Mouse (Mus musculus) hindbrain, embryonic 11.5 days (tissue): Measurements from ENCODE around the gene S100b. TPM values are rescaled to one million over a fixed set of nuclear protein-coding genes. Genes with fewer than 3 reads are reported as not detected.

ENCODE experiments used
- ATAC-seq: fragments of 200-750 bp; cut with Nextera tagmentation; 2 replicates; pipeline ENCODE4 v1.8.0; 2017; ENCODE audit warnings: mild to moderate bottlenecking, moderate TSS enrichment, moderate library complexity; ENCODE audit not compliant: low FRiP score
- DNase-seq: peaks from one replicate; pipeline ENCODE4 v3.0.0-alpha.2; 2015; ENCODE audit warnings: low spot score
- H3K27ac ChIP-seq: fragments of 300-500 bp; sonication (generic); 2 replicates; pipeline ENCODE4 v1.5.1; 2014; ENCODE audit warnings: mild to moderate bottlenecking, low read depth, low read length
- H3K27me3 ChIP-seq: fragments of 300-500 bp; sonication (generic); 2 replicates; pipeline ENCODE4 v1.6.1; 2014; ENCODE audit warnings: mild to moderate bottlenecking, low read length, moderate library complexity, mixed read lengths; ENCODE audit not compliant: control insufficient read depth, insufficient read depth
- H3K36me3 ChIP-seq: fragments of 300-500 bp; sonication (generic); 2 replicates; pipeline ENCODE4 v1.6.1; 2014; ENCODE audit warnings: mild to moderate bottlenecking, low read length, moderate library complexity, mixed read lengths; ENCODE audit not compliant: control insufficient read depth, insufficient read depth
- H3K4me1 ChIP-seq: fragments of 300-500 bp; sonication (generic); replicated peaks from 2 replicates; pipeline ENCODE4 v1.6.1; 2014; ENCODE audit warnings: low read length, mixed read lengths; ENCODE audit not compliant: control insufficient read depth, insufficient read depth
- H3K4me2 ChIP-seq: fragments of 300-500 bp; sonication (generic); replicated peaks from 2 replicates; pipeline ENCODE4 v1.6.1; 2014; ENCODE audit warnings: mild to moderate bottlenecking, low read depth, low read length
- H3K4me3 ChIP-seq: fragments of 300-500 bp; sonication (generic); 2 replicates; pipeline ENCODE4 v1.5.1; 2014; ENCODE audit warnings: low read depth, low read length
- H3K9ac ChIP-seq: fragments of 300-500 bp; sonication (generic); 2 replicates; pipeline ENCODE4 v1.6.1; 2014; ENCODE audit warnings: low read depth, low read length
- H3K9me3 ChIP-seq: fragments of 300-500 bp; sonication (generic); 2 replicates; pipeline ENCODE4 v1.6.1; 2016; ENCODE audit warnings: low read length; ENCODE audit not compliant: control insufficient read depth
- WGBS: fragments of 180-500 bp; shearing (Covaris S2); extraction: QIAGEN DNeasy Blood & Tissue Kit; methylation state at CpG from one replicate; pipeline ENCODE4 v1.1.7; 2014; 5-methylcytosine and 5-hydroxymethylcytosine counted together
- polyA plus RNA-seq: library from polyadenylated mRNA; unstranded; fragments of >200 nt; fragmentation: Nextera tagmentation; extraction: Ambion mirVana; gene quantifications from 2 replicates; pipeline ENCODE4 v1.2.1, GENCODE M21; 2014

S100b gene
- 0.42 and 0.45 TPM in 2 replicates for polyA plus RNA-seq

- Histone ChIP-seq H3K4me3 (no peak within 1 kb of the TSS), H3K36me3 (no peaks in the 10 kb centered on the region), H3K4me2 (no peak within 1 kb of the TSS), H3K4me1 (no peaks in the 10 kb centered on the region), H3K9me3 (no peaks in the 10 kb centered on the region), H3K9ac (no peak within 1 kb of the TSS), H3K27ac (no peak within 1 kb of the TSS), H3K27me3 (no peaks in the 10 kb centered on the region)
- 72% methylated on average over 4 of the region's 4 CpGs for WGBS
- DNase-seq (no peak), ATAC-seq (no peak)
These were observed at the start of gene S100b for GRCm38 (mm10) chr10:76253536-76253935. S100b (plus strand) TSS chr10:76253853.

GRCm38 (mm10) chr10:76207262-76207796, 46.3 kb upstream of the S100b start:
- WGBS, result 94% methylated on average over 13 of the region's 13 CpGs
- no peak for DNase-seq
- H3K9ac ChIP-seq, result no peak overlapping the region
- H3K36me3 ChIP-seq, result peaks cover 4% of the 10 kb centered on the region; the same call in 1 of the 2 replicates
- H3K4me1 ChIP-seq, result no peaks in the 10 kb centered on the region
- H3K27ac ChIP-seq, result no peak overlapping the region
- H3K27me3 ChIP-seq, result no peaks in the 10 kb centered on the region
- no peaks in the 10 kb centered on the region for H3K9me3 ChIP-seq
- H3K4me3 ChIP-seq, result no peak overlapping the region
- no peak overlapping the region for H3K4me2 ChIP-seq
- ATAC-seq, result no peak

- Histone ChIP-seq H3K4me3 (no peak overlapping the region), H3K4me1 (no peaks in the 10 kb centered on the region), H3K9me3 (no peaks in the 10 kb centered on the region), H3K4me2 (no peak overlapping the region), H3K36me3 (peaks cover 7% of the 10 kb centered on the region; the same call in 1 of the 2 replicates), H3K27me3 (no peaks in the 10 kb centered on the region), H3K9ac (no peak overlapping the region), H3K27ac (no peak overlapping the region)
- ATAC-seq, result no peak
- no peak for DNase-seq
- WGBS, result 90% methylated on average over 8 of the region's 8 CpGs
These were observed 44.4 kb upstream of the S100b start for GRCm38 (mm10) chr10:76209241-76209640.

- Histone ChIP-seq H3K4me3 (no peak overlapping the region), H3K36me3 (peaks cover 17% of the 10 kb centered on the region; the same call in 1 of the 2 replicates), H3K27me3 (no peaks in the 10 kb centered on the region), H3K27ac (no peak overlapping the region), H3K9ac (no peak overlapping the region), H3K4me2 (no peak overlapping the region), H3K4me1 (no peaks in the 10 kb centered on the region), H3K9me3 (peaks cover 3% of the 10 kb centered on the region; the same call in 1 of the 2 replicates)
- DNase-seq (no peak), ATAC-seq (no peak)
- 97% methylated on average over 7 of the region's 7 CpGs for WGBS
These were observed 42.8 kb upstream of the S100b start for GRCm38 (mm10) chr10:76210806-76211205.

GRCm38 (mm10) chr10:76212121-76212520, 41.5 kb upstream of the S100b start:
- no peak overlapping the region for H3K4me2 ChIP-seq
- 92% methylated on average over 6 of the region's 6 CpGs for WGBS
- no peak overlapping the region for H3K4me3 ChIP-seq
- no peak for ATAC-seq
- H3K36me3 ChIP-seq, result peaks cover 20% of the 10 kb centered on the region; the same call in 1 of the 2 replicates
- no peak overlapping the region for H3K9ac ChIP-seq
- no peak for DNase-seq
- H3K27ac ChIP-seq, result no peak overlapping the region
- H3K27me3 ChIP-seq, result no peaks in the 10 kb centered on the region
- H3K4me1 ChIP-seq, result no peaks in the 10 kb centered on the region
- H3K9me3 ChIP-seq, result peaks cover 3% of the 10 kb centered on the region; the same call in 1 of the 2 replicates

- H3K4me3 ChIP-seq, result no peak overlapping the region
- H3K27me3 ChIP-seq, result no peaks in the 10 kb centered on the region
- no peak overlapping the region for H3K27ac ChIP-seq
- no peak overlapping the region for H3K4me2 ChIP-seq
- WGBS, result 89% methylated on average over 4 of the region's 4 CpGs
- H3K9me3 ChIP-seq, result peaks cover 3% of the 10 kb centered on the region; the same call in 1 of the 2 replicates
- no peaks in the 10 kb centered on the region for H3K4me1 ChIP-seq
- peaks cover 16% of the 10 kb centered on the region; the same call in 1 of the 2 replicates for H3K36me3 ChIP-seq
- ATAC-seq (no peak), DNase-seq (no peak)
- H3K9ac ChIP-seq, result no peak overlapping the region
These were observed 39.5 kb upstream of the S100b start for GRCm38 (mm10) chr10:76214161-76214560.

- H3K36me3 ChIP-seq, result peaks cover 16% of the 10 kb centered on the region; the same call in 1 of the 2 replicates
These were observed 36.6 kb upstream of the S100b start for GRCm38 (mm10) chr10:76217056-76217455.

GRCm38 (mm10) chr10:76218240-76218639, 35.4 kb upstream of the S100b start:
- peaks cover 16% of the 10 kb centered on the region; the same call in 1 of the 2 replicates for H3K36me3 ChIP-seq
- ATAC-seq (no peak), DNase-seq (no peak)
- H3K27ac ChIP-seq, result no peak overlapping the region
- no peaks in the 10 kb centered on the region for H3K4me1 ChIP-seq
- H3K9ac ChIP-seq, result no peak overlapping the region
- H3K27me3 ChIP-seq, result no peaks in the 10 kb centered on the region
- H3K9me3 ChIP-seq, result peaks cover 3% of the 10 kb centered on the region; the same call in 1 of the 2 replicates
- 82% methylated on average over 9 of the region's 9 CpGs for WGBS
- no peak overlapping the region for H3K4me2 ChIP-seq
- H3K4me3 ChIP-seq, result no peak overlapping the region

More at GRCm38 (mm10) chr10:76217056-76217455, 36.6 kb upstream of the S100b start:
- no peak overlapping the region for H3K4me3 ChIP-seq
- DNase-seq (no peak), ATAC-seq (no peak)
- H3K4me2 ChIP-seq, result no peak overlapping the region
- no peak overlapping the region for H3K27ac ChIP-seq
- peaks cover 3% of the 10 kb centered on the region; the same call in 1 of the 2 replicates for H3K9me3 ChIP-seq
- H3K9ac ChIP-seq, result no peak overlapping the region
- no peaks in the 10 kb centered on the region for H3K4me1 ChIP-seq
- 97% methylated on average over 17 of the region's 17 CpGs for WGBS
- no peaks in the 10 kb centered on the region for H3K27me3 ChIP-seq

- 91% methylated on average over 11 of the region's 11 CpGs for WGBS
- no peak for DNase-seq
- H3K27ac ChIP-seq, result no peak overlapping the region
These were observed 27.7 kb upstream of the S100b start for GRCm38 (mm10) chr10:76225944-76226343.

More at GRCm38 (mm10) chr10:76225944-76226343, 27.7 kb upstream of the S100b start:
- H3K4me2 ChIP-seq, result no peak overlapping the region
- H3K27me3 ChIP-seq, result no peaks in the 10 kb centered on the region
- no peaks in the 10 kb centered on the region for H3K4me1 ChIP-seq
- H3K4me3 ChIP-seq, result no peak overlapping the region
- ATAC-seq, result no peak
- H3K9me3 ChIP-seq, result no peaks in the 10 kb centered on the region
- no peak overlapping the region for H3K9ac ChIP-seq
- H3K36me3 ChIP-seq, result no peaks in the 10 kb centered on the region
